Mouse (Mus musculus) neural tube, embryonic 15.5 days (tissue): ENCODE measurements around the gene Abcc10. TPM values are rescaled to one million over a fixed set of nuclear protein-coding genes. Genes with fewer than 3 reads are reported as not detected.
A peak's percentile ranks its signal among the peaks of the same experiment; 100 is the strongest.

Experiments
- ATAC-seq: fragments of 200-750 bp; cut with Nextera tagmentation; 2 replicates; pipeline ENCODE4 v1.8.0; 2017; ENCODE audit warnings: mild to moderate bottlenecking, moderate TSS enrichment, moderate library complexity; ENCODE audit not compliant: low FRiP score
- H3K27ac ChIP-seq: fragments of 300-500 bp; sonication (generic); replicated peaks from 2 replicates; pipeline ENCODE4 v1.5.1; 2015; ENCODE audit warnings: mild to moderate bottlenecking, inconsistent platforms
- H3K27me3 ChIP-seq: fragments of 300-500 bp; sonication (generic); replicated peaks from 2 replicates; pipeline ENCODE4 v1.6.1; 2015; ENCODE audit warnings: inconsistent platforms
- H3K36me3 ChIP-seq: fragments of 300-500 bp; sonication (generic); 2 replicates; pipeline ENCODE4 v1.6.1; 2015; ENCODE audit warnings: inconsistent platforms
- H3K4me1 ChIP-seq: fragments of 300-500 bp; sonication (generic); 2 replicates; pipeline ENCODE4 v1.6.1; 2015; ENCODE audit warnings: inconsistent platforms
- H3K4me2 ChIP-seq: fragments of 300-500 bp; sonication (generic); 2 replicates; pipeline ENCODE4 v1.6.1; 2015; ENCODE audit warnings: inconsistent platforms, mild to moderate bottlenecking, moderate library complexity
- H3K4me3 ChIP-seq: fragments of 300-500 bp; sonication (generic); replicated peaks from 2 replicates; pipeline ENCODE4 v1.5.1; 2015; ENCODE audit warnings: mild to moderate bottlenecking, inconsistent platforms
- H3K9ac ChIP-seq: fragments of 300-500 bp; sonication (generic); replicated peaks from 2 replicates; pipeline ENCODE4 v1.6.1; 2015; ENCODE audit warnings: mild to moderate bottlenecking, inconsistent platforms
- H3K9me3 ChIP-seq: fragments of 300-500 bp; sonication (generic); replicated peaks from 2 replicates; pipeline ENCODE4 v1.6.1; 2016; ENCODE audit warnings: inconsistent platforms
- WGBS: fragments of 180-500 bp; shearing (Covaris S2); methylation state at CpG from one replicate; pipeline ENCODE4 v1.1.7; 2015; ENCODE audit warnings: mixed read lengths; 5-methylcytosine and 5-hydroxymethylcytosine counted together
- polyA plus RNA-seq: library from polyadenylated mRNA; unstranded; fragments of >200 nt; fragmentation: Nextera tagmentation; extraction: Ambion mirVana; gene quantifications from 2 replicates; pipeline ENCODE4 v1.2.1, GENCODE M21; 2015

Gene Abcc10
- polyA plus RNA-seq, 1 experiment from 2014 or later = 9.3 TPM

DNA sequence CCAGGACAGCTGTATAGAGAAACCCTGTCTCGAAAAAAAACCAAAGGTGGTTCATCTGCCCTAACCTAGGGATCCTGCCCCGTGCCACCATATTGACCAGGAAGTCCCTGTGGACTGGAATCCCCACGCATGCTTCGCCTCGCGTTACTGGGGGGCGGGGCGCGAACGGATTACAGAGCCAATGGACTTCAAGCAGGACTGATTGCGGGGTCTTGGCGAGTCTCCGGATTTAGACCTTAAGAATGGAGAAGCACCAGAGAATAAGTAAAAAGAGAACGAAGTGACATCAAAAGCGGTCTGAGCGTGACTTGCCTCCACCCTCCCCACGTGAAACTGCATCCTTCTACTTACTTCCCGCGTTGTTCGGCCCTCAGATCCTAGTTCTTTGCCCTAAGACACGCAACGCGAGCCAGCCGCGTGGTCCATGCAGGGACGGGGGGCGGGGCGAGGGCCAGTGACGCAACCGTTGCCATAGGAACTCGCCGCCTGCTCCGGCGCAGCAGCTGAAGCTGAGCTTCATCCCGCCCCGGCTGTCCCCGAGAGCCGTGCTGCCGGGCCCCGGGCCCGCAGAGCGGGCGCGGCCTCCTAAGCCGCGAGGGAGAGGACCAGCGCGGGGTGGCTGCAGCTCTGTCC, 74.6 kb downstream of the Abcc10 start, which contains the start of gene Lrrc73:
Gene Lrrc73, plus strand, starts transcription at position 80 of the 633 bp plus-strand sequence.
- Histone ChIP-seq H3K27ac (peak within 1 kb of the TSS; percentile 78), H3K4me3 (peak within 1 kb of the TSS; percentile 81), H3K4me1 (peaks cover 44% of the 10 kb centered on the region), H3K9me3 (no peaks in the 10 kb centered on the region), H3K4me2 (peak within 1 kb of the TSS; percentile 94), H3K36me3 (peaks cover 53% of the 10 kb centered on the region), H3K9ac (peak within 1 kb of the TSS; percentile 75), H3K27me3 (no peaks in the 10 kb centered on the region)
- 2% methylated on average over 47 of the region's 48 CpGs for WGBS
- ATAC-seq = peak; percentile 93

Other genes starting within 250 kb of the Abcc10 start
- 150 and 154 TPM in 2 replicates for gene Mrps18a, start 217.4 kb downstream of the Abcc10 start, polyA plus RNA-seq
- gene Rsph9, start 184.1 kb downstream of the Abcc10 start, polyA plus RNA-seq = 37.9 and 39.3 TPM in 2 replicates
- 21.7 and 24.6 TPM in 2 replicates for gene Mad2l1bp, start 174.8 kb downstream of the Abcc10 start, polyA plus RNA-seq
- gene Gtpbp2, start 167.3 kb downstream of the Abcc10 start, polyA plus RNA-seq = 41.3 and 43.5 TPM in 2 replicates
- gene Polh, start 125.7 kb downstream of the Abcc10 start, polyA plus RNA-seq = 7.9 and 8.8 TPM in 2 replicates
- 29.9 and 31.0 TPM in 2 replicates for gene Xpo5, start 125.6 kb downstream of the Abcc10 start, polyA plus RNA-seq
- gene Polr1c, start 80.3 kb downstream of the Abcc10 start, polyA plus RNA-seq = 73.7 and 76.4 TPM in 2 replicates
- gene Yipf3, start 80.3 kb downstream of the Abcc10 start, polyA plus RNA-seq = 87.8 and 97.8 TPM in 2 replicates
- gene Lrrc73, start 74.8 kb downstream of the Abcc10 start, polyA plus RNA-seq = 13.1 and 15.0 TPM in 2 replicates
- 28.6 and 32.6 TPM in 2 replicates for gene Tjap1, start 45.3 kb downstream of the Abcc10 start, polyA plus RNA-seq
- 24.7 and 27.4 TPM in 2 replicates for gene Dlk2, start 30.9 kb downstream of the Abcc10 start, polyA plus RNA-seq
- 19.0 and 19.9 TPM in 2 replicates for gene Zfp318, start 55.4 kb upstream of the Abcc10 start, polyA plus RNA-seq
- 2.7 and 43.4 TPM in 2 replicates for gene Crip3, start 100.6 kb upstream of the Abcc10 start, polyA plus RNA-seq
- 1.3 TPM in 1 of 2 replicates, not detected in the other for gene Slc22a7, start 110.1 kb upstream of the Abcc10 start, polyA plus RNA-seq
- gene Ttbk1, start 159.3 kb upstream of the Abcc10 start, polyA plus RNA-seq = 5.5 and 7.8 TPM in 2 replicates
- 13.6 and 22.7 TPM in 2 replicates for gene Dnph1, start 168.4 kb upstream of the Abcc10 start, polyA plus RNA-seq
- 17.3 and 22.6 TPM in 2 replicates for gene Cul9, start 218.0 kb upstream of the Abcc10 start, polyA plus RNA-seq
- 2.5 and 6.4 TPM in 2 replicates for gene Srf, start 227.8 kb upstream of the Abcc10 start, polyA plus RNA-seq